Mouse (Mus musculus): Measurements from ENCODE around the gene Syne2. TPM values are rescaled to one million over a fixed set of nuclear protein-coding genes. Genes with fewer than 3 reads are reported as not detected.

Gene Syne2
- total and polyA plus RNA-seq, 3 experiments = 3.9 to 7.5 (median 4.9) TPM

- Histone ChIP-seq H3K4me3 (replicated peaks in 1 of 3; ENCODE audit: low read depth in 2 of 3, low read length in 2 of 3, poor library complexity in 1 of 3) (no peak overlapping the region), H3K27me3 (replicated peaks) (no peaks in the 10 kb centered on the region), H3K4me1 (ENCODE audit: control insufficient read depth in 1 of 2, insufficient read depth in 2 of 2) (peaks cover 8 to 10% of the 10 kb centered on the region in 2 experiments; a peak in 3 of 4 replicates), H3K9ac (ENCODE audit: insufficient read depth, low read depth) (no peak overlapping the region), H3K79me2 (replicated peaks; ENCODE audit: control insufficient read depth, extremely low read depth, insufficient read depth, poor library complexity, severe bottlenecking) (no peaks in the 10 kb centered on the region), H3K27ac (ENCODE audit: insufficient read depth, low read depth) (no peak overlapping the region), H3K36me3 (replicated peaks in 1 of 2; ENCODE audit: control insufficient read depth in 1 of 2, insufficient read depth in 1 of 2, low read length in 1 of 2) (peaks cover 0 to 7% of the 10 kb centered on the region in 2 experiments), H3K4me2 (ENCODE audit: insufficient read depth, low read depth, poor library complexity, severe bottlenecking) (no peak overlapping the region), H3K9me3 (replicated peaks; ENCODE audit: low read length) (no peaks in the 10 kb centered on the region)
- TF ChIP-seq KAT2A (IDR thresholded peaks at IDR 0.05; ENCODE audit: insufficient replicate concordance, low read length) (no peak), JUN (IDR thresholded peaks at IDR 0.05; ENCODE audit: insufficient read depth, low read depth, low read length) (no peak), EP300 (IDR thresholded peaks at IDR 0.05; ENCODE audit: low read length) (no peak), BHLHE40 (IDR thresholded peaks at IDR 0.05; ENCODE audit: low read depth, low read length) (no peak), IRF4 (IDR thresholded peaks at IDR 0.05; ENCODE audit: low read depth, low read length) (no peak), NELFE (IDR thresholded peaks at IDR 0.05; ENCODE audit: low read depth, low read length) (no peak), E2F4 (IDR thresholded peaks at IDR 0.05; ENCODE audit: insufficient replicate concordance, low read depth, low read length) (no peak), POLR2AphosphoS2 (IDR thresholded peaks at IDR 0.05; ENCODE audit: low read depth, low read length) (no peak), POLR2A (IDR thresholded peaks at IDR 0.05; ENCODE audit: low read depth, low read length) (no peak), USF1 (IDR thresholded peaks at IDR 0.05; ENCODE audit: low read depth, low read length) (no peak)
- dilution Hi-C loops (cut with MboI; ENCODE audit: extremely low pct_ligation_motif_present, extremely low pct_unique_long_range_greater_than_20kb, low sequenced_read_pairs) (no loop called here), in situ Hi-C loops (cut with MboI; ENCODE audit: low pct_ligation_motif_present, low pct_unique_long_range_greater_than_20kb, low sequenced_read_pairs) (no loop called here)
- DNase-seq (ENCODE audit: extremely low read depth) = no peak
Measured at GRCm38 (mm10) chr12:76073066-76073826, 255.3 kb downstream of the Syne2 start.

- Histone ChIP-seq H3K36me3 (replicated peaks in 1 of 2; ENCODE audit: control insufficient read depth in 1 of 2, insufficient read depth in 1 of 2, low read length in 1 of 2) (peaks cover 0 to 9% of the 10 kb centered on the region in 2 experiments), H3K27me3 (replicated peaks) (no peaks in the 10 kb centered on the region), H3K9ac (ENCODE audit: insufficient read depth, low read depth) (no peak overlapping the region), H3K9me3 (replicated peaks; ENCODE audit: low read length) (no peaks in the 10 kb centered on the region), H3K4me2 (ENCODE audit: insufficient read depth, low read depth, poor library complexity, severe bottlenecking) (no peak overlapping the region), H3K4me3 (replicated peaks in 1 of 3; ENCODE audit: low read depth in 2 of 3, low read length in 2 of 3, poor library complexity in 1 of 3) (no peak overlapping the region), H3K79me2 (replicated peaks; ENCODE audit: control insufficient read depth, extremely low read depth, insufficient read depth, poor library complexity, severe bottlenecking) (no peaks in the 10 kb centered on the region), H3K27ac (ENCODE audit: insufficient read depth, low read depth) (no peak overlapping the region), H3K4me1 (ENCODE audit: control insufficient read depth in 1 of 2, insufficient read depth in 2 of 2) (peaks cover 8 to 10% of the 10 kb centered on the region in 2 experiments; a peak in 3 of 4 replicates)
- in situ Hi-C loops (cut with MboI; ENCODE audit: low pct_ligation_motif_present, low pct_unique_long_range_greater_than_20kb, low sequenced_read_pairs) = no loop called here
- dilution Hi-C loops (cut with MboI; ENCODE audit: extremely low pct_ligation_motif_present, extremely low pct_unique_long_range_greater_than_20kb, low sequenced_read_pairs) = no loop called here
- no peak for TF ChIP-seq NELFE (IDR thresholded peaks at IDR 0.05; ENCODE audit: low read depth, low read length)
- no peak for TF ChIP-seq GABPA (IDR thresholded peaks at IDR 0.05; ENCODE audit: insufficient replicate concordance, low read depth, low read length)
- TF ChIP-seq ELF1 (IDR thresholded peaks at IDR 0.05; ENCODE audit: low read depth, low read length) = no peak
- TF ChIP-seq ETS1 (conservative IDR thresholded peaks at IDR 0.05; ENCODE audit: low read depth, low read length) = no peak
- TF ChIP-seq EP300 (IDR thresholded peaks at IDR 0.05; ENCODE audit: low read length) = no peak
- TF ChIP-seq MAFK (IDR thresholded peaks at IDR 0.05; ENCODE audit: insufficient replicate concordance, low read length) = no peak
- no peak for TF ChIP-seq USF2 (conservative IDR thresholded peaks at IDR 0.05; ENCODE audit: low read depth, low read length)
- TF ChIP-seq PAX5 (IDR thresholded peaks at IDR 0.05; ENCODE audit: low read length) = no peak
- TF ChIP-seq CTCF (conservative IDR thresholded peaks at IDR 0.05 in 1 of 2, IDR thresholded peaks at IDR 0.05 in 1 of 2; ENCODE audit: low read depth in 2 of 2, low read length in 2 of 2) = no peak
- TF ChIP-seq MAX (IDR thresholded peaks at IDR 0.05; ENCODE audit: low read length) = no peak
- TF ChIP-seq ZMIZ1 (IDR thresholded peaks at IDR 0.05; ENCODE audit: low read depth, low read length) = no peak
- TF ChIP-seq NRF1 (IDR thresholded peaks at IDR 0.05; ENCODE audit: low read depth, low read length) = no peak
- TF ChIP-seq MAZ (IDR thresholded peaks at IDR 0.05; ENCODE audit: low read depth, low read length) = no peak
- TF ChIP-seq MEF2A (IDR thresholded peaks at IDR 0.05; ENCODE audit: borderline replicate concordance, low read depth, low read length) = no peak
- no peak for TF ChIP-seq E2F4 (IDR thresholded peaks at IDR 0.05; ENCODE audit: insufficient replicate concordance, low read depth, low read length)
- TF ChIP-seq ZNF384 (IDR thresholded peaks at IDR 0.05; ENCODE audit: low read depth, low read length) = no peak
- no peak for TF ChIP-seq CHD2 (IDR thresholded peaks at IDR 0.05; ENCODE audit: low read length)
- no peak for TF ChIP-seq TCF12 (IDR thresholded peaks at IDR 0.05; ENCODE audit: low read depth, low read length)
- no peak for TF ChIP-seq ZKSCAN1 (IDR thresholded peaks at IDR 0.05; ENCODE audit: borderline replicate concordance, low read depth, low read length)
- no peak for DNase-seq (ENCODE audit: extremely low read depth)
Measured at GRCm38 (mm10) chr12:76073981-76074380, 256.0 kb downstream of the Syne2 start.

Data from CH12.LX (cell line).